Mouse (Mus musculus): ENCODE data around the gene Prkg2.

Gene Prkg2

DNA sequence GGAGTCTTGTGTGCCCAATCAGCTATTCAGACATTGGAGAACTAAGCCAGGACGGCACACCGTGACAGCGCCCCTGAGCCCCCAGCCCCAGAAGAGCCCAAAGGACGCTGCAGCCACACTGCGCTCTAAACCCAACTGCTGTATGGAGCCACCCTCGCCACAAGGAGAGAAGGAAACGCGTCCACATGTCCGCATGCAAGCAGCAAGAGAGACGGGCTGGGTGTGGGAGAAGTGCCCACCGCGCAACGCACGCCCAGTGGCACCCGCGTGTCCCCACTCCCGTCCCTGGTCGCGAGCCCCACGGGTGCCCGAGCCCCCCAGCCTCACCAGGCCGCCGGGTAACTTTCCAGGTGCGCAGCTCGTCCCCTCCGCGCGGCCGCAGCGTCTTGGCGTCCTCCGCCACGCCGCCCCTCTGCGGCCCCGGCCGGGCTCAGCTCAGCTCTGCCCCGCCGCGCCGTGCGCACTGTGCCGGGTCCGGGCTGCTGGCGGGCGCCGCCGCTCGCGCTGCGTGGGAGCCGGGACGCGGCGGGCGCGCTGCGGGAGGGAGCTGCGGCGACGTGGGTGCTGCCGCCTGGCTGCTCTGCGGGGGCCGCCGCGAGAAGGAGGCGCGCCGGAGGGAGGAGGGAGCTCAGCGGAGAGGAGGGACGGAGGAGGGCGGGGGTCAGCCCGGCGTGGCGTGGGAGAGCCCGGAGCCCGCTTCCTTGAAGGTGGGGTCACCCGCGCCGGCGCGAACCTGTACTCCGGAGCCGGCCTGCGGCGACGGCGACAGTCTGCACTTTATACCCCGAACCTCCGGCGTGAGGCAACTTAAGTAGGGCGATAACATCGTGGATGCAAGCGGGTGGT, at the start of gene Prkg2:
Gene Prkg2, minus strand, starts transcription at position 756 of the 846 bp plus-strand sequence.
- peak; percentile 7 for DNase-seq

DNA sequence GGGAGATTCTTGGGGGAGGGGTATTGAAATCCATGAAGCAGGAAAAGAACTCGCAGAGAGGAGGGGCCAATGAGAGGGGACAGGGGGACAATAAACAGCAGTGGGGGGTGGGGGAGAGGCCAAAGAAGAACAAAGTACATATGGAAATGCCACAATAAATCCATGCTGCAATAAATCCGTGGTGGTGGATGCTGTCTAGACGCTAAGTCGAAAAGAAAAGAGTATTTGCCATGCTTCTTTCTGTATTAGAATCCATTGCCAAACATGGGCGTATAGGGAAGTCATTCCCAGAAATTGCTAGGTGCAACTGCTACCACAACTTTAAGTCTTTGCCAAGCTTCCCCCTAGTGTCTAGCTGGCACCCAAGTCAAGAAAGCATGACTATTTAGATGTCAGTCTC, 46.8 kb upstream of the Prkg2 start:
- DNase-seq, result no peak

DNA sequence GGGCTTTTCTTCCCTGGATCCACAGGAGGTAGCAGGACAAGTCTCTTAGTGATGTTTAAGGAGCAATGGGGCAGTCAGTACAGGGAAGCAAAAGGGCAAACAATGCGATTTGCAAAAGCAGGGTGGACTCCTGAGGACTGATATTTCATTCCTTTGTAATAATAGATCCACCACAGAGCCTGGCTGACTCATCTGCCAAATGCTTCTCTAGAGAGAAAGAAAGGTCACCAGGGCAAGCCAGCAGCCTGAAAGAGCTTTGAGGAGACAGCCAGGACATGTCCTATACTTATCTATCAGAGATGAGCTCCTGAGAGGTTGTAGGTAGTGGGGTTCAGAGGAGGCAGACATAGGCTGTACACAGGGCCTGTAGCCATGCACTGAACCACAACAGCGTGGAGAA, 41.2 kb upstream of the Prkg2 start:
- no peak for DNase-seq

DNA sequence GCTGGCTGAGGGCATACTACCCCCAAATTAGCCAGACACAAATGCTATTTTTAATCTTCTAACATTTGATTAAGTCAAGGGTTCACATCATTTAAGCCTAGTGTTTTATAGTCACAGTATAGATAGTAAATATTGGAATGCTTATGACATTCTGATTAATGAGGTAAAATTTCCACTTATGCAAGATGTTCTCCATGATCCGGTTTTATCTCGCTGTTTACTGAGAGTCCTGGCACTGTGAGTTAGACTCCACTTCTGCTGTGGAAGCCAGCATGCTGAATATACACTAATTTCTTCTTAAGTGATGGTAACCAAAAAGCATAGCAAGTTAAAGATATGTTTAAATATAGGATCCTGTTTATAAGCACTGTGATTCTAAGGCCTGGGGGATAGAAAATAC, 31.2 kb upstream of the Prkg2 start:
- DNase-seq, result no peak

DNA sequence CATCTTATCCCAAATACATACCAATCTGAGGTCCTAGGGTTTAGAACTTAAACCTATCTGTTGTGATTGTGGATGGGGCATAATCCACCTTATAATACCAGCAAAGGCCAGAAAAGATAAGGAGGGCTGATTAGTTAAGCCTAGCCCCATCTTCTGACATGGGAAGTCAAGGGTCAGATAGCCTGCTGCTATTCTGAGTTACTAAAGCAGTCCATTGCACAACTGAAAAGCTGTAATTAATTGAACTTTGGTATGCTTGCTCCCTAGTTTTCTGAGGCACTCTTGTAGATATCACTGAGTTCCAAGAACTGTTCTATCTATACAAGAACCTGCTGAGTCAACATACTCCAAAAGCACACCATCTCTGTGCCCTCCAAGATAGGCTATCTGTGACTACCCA, 25.4 kb upstream of the Prkg2 start:
- no peak for DNase-seq

DNA sequence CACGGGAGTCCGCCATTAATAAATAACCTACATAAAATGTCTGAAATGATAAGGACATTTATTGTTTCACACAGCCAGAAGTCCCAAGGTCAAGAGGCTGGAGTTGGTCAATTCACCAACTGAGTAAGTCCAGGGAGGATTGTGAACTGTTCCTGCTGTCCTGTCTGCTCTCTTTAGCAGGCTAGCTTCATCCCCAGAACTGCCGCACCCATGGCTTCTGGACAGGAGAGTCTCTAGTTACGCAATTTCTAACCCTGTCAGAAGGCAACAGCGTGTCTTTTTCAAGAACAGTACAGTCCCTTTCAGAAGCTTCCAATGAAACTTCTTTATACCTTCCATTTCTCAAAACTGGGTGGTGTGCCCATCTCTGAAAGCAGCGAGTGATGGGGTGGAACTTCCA, 1.9 kb upstream of the Prkg2 start:
- peak; percentile 19 for DNase-seq

DNA sequence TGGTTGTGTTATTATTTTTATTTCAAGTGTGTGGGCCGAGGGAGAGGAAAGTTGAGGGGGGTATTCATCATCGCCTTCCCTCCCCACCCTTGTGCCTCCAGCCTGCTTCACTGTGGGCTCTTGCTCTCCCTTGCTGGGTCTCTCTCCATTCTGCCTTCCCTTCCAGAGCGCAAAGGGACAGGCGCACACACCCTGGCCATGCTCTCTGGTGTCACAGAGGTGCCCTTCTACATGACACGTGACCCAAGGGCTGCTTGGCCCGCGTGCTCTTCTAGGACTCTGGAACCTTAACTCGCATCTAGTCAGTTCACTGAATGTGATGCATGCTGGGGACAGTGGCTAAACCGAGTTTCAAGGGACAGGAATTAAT, 276 bp upstream of the Prkg2 start:
- no peak for DNase-seq

DNA sequence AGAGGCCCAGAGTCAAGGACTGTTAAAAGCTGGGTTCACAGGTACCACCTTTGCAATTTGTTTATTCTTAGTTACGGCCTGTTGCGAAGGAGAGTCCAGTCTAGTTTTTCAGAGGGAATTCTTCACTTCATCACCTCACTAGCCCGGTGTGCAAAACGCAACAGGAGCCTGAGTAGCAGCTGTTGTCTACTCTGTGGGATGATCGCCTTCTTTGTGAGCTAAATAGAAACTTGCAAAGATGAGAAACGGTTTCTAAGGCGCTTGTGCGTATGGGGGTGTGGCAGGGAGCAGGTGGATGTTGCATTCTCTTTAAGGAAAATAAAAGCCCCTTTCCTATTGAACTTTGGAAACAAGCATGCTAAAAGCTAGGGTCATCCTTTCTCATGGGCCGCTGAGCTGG, 1.2 kb downstream of the Prkg2 start:
- DNase-seq, result no peak

DNA sequence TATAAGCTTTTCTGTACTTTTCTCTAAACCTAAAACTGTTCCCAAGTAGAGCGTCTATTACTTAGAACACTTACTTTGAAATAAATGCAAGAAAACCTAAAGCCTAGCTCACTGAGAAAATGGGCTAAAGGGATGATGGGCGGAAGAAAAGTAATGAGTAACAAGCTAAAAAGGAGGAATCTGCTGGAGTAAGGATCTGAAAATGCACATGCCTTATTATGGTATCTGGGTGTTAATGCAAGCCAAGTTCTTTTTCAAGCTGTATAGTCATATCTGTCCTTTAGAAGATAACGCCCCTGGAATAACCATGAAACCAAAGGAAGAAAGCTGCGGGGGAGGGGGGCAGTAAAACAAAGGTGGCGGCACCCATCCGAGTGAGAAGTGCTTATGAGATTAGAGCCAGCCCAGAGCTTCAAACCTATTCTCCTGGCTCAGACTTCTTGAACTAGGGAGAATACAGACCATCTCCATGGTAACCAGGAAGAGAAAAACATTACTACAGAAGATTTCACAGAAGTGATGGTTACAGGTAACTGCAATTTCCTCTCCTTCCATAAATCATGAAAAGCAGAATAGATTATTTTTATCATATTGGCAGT, 5.5 kb downstream of the Prkg2 start:
- DNase-seq, result no peak

DNA sequence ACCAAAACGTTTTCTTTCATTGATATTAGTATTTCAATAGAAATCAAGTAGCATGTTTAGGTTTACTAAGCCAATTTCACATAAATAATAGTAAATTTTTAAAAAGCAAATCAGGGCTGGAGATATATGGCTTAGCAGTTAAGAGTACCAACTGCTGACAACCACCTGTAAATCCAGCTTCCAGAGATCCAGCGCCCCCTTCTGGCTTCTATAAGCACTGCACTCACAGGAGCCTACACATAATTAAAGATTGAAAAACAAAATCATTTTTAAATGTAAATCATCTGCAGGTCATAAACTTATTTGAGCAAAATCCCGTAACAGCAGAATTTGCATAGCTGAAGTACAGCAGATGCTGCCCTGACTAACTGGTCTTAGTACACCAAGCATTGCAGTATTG, 10.8 kb downstream of the Prkg2 start:
- no peak for DNase-seq

DNA sequence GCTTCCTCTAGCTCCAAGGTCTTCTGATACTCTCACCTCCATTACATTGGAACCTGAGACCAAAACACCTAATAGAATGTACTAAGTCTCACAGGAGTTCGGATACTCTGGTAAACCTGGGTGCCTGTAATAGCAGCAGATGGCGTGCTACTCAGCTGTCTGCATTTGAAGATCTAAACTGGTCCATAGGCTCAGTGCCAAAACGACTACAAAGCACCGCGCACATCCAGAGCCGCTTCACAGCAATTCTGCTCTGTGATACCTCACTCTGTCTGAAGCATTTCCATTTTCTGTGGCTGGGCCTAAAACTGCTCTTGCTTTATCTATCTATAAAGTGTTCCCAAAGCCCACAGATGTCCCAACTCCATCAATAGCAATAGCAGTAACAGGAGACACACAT, 17.4 kb downstream of the Prkg2 start:
- DNase-seq, result no peak

DNA sequence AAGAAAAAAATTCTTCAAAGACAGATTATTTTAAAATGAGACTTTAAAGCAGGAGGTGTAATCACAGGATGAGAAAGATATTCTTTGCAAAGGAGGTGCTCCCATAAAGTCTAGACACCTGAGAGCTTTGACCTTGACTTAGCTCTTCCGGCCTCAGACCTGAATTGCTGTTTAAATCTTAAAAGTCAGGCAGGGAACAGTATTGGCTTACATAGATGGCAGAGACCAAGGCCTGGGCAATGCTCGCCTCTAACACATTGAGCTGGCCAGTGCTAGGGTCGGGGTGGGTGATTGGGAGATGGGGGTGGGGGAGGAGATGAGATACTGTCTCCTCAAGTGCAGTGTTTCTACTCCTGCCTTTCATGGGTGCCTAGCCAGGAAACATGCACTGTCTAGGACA, 22.0 kb downstream of the Prkg2 start:
- no peak for DNase-seq

DNA sequence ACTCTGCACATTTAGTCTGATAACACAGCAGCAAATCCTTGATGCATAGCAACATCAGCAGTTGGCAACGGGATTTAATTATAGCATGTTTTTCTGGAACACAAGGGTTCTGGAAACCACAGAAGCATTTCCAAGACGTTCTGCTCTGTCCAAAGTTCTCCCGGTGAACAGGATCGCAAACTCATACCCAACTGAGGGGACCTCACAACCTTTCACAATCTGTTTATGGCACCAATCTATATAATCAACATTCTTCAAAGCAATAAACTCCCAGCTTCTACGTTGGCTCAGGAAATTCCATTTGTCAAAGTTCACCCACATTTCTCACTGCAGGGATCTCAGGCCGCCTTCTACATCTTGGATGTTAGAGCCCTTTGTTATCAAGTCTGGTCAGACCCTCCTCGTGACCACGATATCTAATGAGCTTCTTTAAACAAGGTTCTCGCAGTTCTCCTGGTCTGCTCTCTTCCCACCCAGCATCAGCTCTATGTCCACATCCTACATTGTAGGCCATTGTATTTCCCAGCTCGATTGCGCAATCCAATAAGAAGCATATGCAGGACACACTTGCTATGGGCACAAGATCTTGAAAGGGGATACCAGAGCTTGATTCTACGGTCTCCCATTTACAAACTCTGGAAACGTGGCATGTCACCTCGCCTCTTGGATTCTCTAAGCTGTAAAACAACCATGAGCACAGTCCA, 26.6 kb downstream of the Prkg2 start:
- DNase-seq, result no peak

DNA sequence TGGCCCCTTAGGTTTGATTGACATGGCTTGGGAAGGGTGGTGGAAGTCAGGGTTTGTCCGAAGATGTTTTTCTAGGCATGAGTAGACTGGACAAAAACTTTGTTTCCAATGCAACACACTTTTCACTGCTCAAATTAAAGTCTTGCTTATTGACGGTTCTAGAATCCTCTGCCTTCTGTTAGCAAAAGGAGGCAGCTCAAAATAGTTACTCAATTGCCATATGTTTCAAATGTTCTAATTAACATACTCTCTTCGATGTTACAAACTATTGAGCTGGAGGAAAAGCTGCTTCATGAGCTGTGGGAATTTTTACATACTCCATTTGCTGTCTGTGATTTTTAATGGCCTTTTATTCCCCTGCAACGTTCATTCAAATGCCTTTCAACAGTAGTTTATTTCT, 39.0 kb downstream of the Prkg2 start:
- no peak for DNase-seq

DNA sequence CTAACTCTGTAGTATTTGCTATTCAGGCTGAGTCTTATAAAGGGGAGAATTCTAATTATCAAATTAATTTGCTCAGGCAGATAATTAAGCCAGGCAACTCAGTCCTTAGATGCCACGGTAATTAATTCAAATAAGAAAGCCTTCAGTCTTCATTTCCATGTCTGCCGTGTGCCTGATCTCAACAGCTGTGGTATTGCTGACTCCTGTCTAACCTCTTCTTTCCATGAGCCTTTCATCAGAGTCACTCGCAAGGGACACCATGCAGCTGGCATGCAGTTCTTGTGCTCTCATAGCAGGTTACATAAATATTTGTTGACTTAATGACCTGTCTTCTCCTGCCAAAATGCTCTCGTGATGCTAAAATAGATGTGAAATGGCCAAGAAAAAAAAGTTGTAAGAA, 41.4 kb downstream of the Prkg2 start:
- DNase-seq, result peak; percentile 69

DNA sequence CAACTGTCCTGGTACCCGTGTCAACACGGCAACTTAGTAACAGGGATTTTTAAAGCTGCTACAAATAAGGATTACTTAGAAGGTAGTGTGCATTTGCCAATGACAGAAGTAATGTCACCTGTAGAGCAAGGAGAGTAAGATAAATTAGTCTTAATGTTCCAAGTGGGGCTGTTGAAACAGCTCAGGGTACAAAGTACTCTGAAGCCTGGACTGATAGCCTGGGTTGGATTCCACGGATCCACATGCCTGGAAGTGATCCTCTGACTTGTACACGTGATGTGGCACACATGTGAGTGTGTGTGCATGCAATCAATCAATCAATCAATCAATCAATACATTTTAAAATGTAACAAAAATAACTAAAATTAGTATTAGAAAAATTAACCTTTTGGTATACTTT, 45.6 kb downstream of the Prkg2 start:
- no peak for DNase-seq

DNA sequence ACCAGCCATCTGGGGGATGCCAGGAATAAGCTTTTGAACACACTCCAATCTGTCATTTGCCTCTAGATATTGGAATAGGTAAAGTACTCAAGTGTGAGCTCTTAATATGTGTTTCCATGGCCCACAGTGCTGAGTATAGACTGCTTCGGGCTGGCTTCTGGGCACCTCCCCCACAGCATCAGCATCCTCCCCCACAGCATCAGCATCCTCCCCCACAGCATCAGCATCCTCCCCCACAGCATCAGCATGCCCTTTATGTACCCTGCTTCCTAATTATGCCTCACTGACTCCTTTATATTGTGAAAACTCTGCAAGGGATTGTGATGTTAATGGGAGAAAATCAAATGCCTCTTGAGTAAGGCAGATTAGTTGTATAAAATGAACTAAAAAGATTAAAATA, 49.5 kb downstream of the Prkg2 start:
- no peak for DNase-seq

DNA sequence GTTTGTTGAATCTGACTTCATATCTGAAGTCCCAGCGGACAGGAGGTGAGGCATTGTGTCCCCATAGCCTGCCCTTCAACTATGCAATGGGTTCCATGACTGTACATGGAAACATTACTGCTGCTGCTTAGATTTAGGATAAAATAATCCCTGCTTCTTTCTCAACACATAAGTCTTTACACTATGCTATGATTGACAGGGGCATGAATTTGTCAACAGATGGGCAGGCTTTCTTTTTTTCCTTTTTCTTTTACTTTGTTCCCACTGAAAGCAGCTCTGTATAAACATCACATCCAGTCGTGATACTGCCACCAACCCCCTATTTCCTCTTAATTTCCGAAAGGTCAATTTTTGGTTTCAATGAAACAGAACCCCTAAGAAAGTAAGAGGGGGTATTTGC, 50.0 kb downstream of the Prkg2 start:
- DNase-seq, result no peak

DNA sequence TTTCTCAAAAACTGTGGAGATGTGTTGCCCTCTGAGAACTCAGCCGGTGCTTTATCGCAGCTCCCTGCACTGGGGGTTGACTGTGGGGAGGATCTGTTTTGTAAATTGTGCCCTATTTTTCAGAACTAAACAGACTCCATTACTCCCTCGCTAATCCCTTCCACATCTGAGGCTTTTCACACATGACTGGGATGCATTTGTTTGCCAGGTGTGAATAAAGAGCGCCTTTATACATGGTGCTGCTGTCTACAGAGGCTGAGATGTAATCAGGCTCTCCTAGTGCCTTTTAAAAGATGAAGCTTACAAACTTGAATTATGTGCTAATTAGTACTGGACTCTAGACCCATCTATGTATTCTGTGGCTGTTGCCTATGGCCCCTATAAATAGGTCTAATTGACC, 50.7 kb downstream of the Prkg2 start:
- no peak for DNase-seq

DNA sequence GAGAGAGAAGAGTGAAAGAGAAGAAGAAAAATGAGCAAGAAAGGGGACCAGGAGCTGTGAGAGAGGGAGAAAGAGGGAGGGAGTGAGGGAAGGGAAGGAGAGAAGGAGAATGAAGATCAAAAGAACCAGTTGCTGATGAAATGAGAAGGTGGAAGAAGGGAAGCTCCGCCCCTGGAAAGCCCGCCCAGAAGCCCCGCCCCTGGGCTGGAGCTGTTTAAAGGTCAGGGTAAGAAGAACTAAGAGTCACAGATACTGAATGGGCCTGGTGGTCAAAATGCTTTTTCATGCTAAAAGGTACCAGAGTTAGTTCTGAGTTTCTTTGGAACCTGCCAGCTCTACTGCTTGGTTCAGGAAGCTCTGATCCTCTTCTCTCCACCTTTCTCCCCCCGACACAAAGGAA, 51.1 kb downstream of the Prkg2 start:
- peak; percentile 6 for DNase-seq

DNA sequence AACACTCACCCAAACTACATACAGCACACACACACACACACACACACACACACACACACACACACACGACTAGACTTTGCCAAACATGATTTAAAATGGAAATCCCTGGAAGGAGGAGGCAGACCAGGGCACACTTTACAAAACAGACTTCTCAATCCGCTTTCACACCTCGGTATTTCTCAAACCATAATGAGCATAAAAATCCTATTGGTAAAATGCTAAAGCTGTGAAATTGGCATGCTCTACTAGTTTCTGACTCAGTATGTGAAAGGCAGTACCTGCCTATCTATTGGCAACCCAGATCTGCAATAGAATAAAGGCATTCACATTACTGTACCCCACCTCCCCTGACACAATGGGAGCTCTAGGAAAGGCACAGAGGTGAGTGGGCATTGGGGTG, 52.1 kb downstream of the Prkg2 start:
- DNase-seq, result no peak

DNA sequence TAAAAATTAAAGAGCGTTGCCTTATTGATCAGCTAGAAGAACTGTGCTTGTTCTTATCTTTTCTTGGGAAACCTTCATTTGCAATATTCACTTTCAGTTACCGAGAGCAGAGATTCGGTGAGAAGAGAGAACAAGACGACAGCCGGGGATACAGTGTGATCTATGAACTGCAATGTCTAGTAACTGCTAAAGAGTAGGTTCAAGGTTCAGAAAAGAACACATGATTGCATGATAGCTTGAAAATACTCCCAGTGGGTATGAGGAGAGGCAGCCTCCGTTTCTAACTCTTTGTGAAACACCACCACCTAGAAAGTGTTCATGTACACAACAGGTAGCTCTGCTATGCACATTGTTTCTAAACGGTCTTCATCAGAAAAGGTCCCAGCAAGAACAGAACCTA, 55.8 kb downstream of the Prkg2 start:
- DNase-seq, result no peak

DNA sequence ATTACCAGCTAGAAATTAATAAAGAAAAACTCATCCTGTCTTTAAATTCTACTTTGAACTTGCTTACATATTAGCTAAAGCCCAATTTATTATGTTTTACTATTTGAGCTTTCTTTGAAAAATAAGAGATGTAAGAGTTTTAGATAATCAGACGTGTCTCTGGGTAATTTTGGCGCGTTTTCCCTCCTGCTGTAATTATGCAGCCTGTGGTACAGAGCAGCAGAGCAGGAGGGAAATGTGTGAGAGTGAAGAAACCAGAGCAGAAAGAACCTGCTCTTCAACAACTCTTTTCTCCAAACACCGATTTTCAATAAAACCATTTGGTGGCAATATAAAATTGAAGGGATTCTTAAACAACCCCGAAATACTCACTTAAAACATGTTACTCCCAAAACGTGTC, 58.8 kb downstream of the Prkg2 start:
- DNase-seq, result no peak

Measured in lung, postnatal 36 days (tissue).